In the genomic region with DNA sequence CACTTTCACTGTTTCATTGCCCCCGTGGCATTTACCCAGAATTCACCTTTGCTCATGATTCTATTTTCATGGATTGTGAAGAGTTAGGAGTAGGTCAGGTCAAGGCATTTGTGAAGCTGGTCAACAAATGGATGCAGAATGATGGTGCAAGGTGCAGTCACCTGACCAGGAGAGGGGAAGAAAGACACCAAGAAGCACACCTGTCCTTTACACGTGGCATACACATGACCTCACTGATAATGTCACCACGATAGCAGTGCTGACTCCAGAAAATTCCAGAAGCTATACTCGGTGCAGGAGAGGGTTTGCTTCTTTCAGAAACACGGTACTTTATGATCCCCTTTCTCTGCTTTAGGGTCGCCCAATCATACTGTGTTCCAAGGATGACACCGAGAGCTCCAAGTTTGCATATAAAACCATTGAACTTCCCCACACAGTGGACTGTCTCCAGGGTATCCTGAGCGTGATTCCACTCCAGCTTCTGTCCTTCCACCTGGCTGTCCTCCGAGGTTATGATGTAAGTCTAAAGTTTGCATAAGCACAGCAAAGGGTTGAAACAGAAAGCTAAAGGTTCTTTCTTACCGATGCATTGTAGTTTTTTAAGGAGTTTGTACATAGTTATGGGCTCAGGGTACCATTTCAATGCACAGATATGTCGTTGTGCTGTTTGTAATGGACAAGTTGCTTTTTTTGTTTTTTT, we compare ENCODE assay signal across 23 mouse cellular contexts. TPM values are rescaled to one million over a fixed set of nuclear protein-coding genes. Genes with fewer than 3 reads are reported as not detected.
A peak's percentile ranks its signal among the peaks of the same experiment; 100 is the strongest.
DNase-seq lines count a peak whose midpoint lies in the region; ATAC-seq and TF ChIP-seq lines count a peak whose summit lies in the region.
"Had no signal": no experiment of that assay in that cellular context is flagged by ENCODE, and none has a peak within 500 bp of the region (broad histone marks: within the 10 kb centered on the region; RNA-seq: fewer than 3 reads in every experiment).

No protein-coding gene starts in this region.

- no peak overlapping the region for H3K27ac ChIP-seq in heart, embryonic 15.5 days
- H3K27ac ChIP-seq in heart, embryonic 10.5 days, result no peak overlapping the region
- peak overlapping the region; percentile 63 for H3K27ac ChIP-seq in intestine, postnatal 0 days (ENCODE audit: low read depth, low read length)
- H3K27ac ChIP-seq in intestine, embryonic 16.5 days (ENCODE audit: low read length), result no peak overlapping the region
- H3K27ac ChIP-seq in small intestine, adult 2 months (ENCODE audit: insufficient read depth, low read depth, low read length), result peak overlapping the region; percentile 33; the same call in 1 of the 2 replicates
- H3K27ac ChIP-seq: embryonic facial prominence, embryonic 10.5 days; embryonic facial prominence, embryonic 12.5 days; forebrain, embryonic 13.5 days; forebrain, embryonic 15.5 days had no signal

- no peaks in the 10 kb centered on the region for H3K27me3 ChIP-seq in heart, embryonic 15.5 days
- no peaks in the 10 kb centered on the region for H3K27me3 ChIP-seq in heart, embryonic 10.5 days (ENCODE audit: insufficient read depth, poor library complexity, severe bottlenecking)
- no peaks in the 10 kb centered on the region for H3K27me3 ChIP-seq in intestine, postnatal 0 days (replicated peaks; ENCODE audit: control insufficient read depth, insufficient read depth, low read length)
- no peaks in the 10 kb centered on the region for H3K27me3 ChIP-seq in intestine, embryonic 16.5 days (replicated peaks; ENCODE audit: control insufficient read depth, insufficient read depth, low read length)
- H3K27me3 ChIP-seq in small intestine, adult 2 months (ENCODE audit: control insufficient read depth, insufficient read depth, low read length), result no peaks in the 10 kb centered on the region
- H3K27me3 ChIP-seq: CH12.LX; embryonic facial prominence, embryonic 12.5 days; forebrain, embryonic 13.5 days; forebrain, embryonic 15.5 days had no signal

- peaks cover 9% of the 10 kb centered on the region; the same call in 1 of the 2 replicates for H3K36me3 ChIP-seq in heart, embryonic 15.5 days
- peaks cover 61% of the 10 kb centered on the region for H3K36me3 ChIP-seq in heart, embryonic 10.5 days
- H3K36me3 ChIP-seq in intestine, postnatal 0 days (ENCODE audit: control insufficient read depth, insufficient read depth), result no peaks in the 10 kb centered on the region
- H3K36me3 ChIP-seq in intestine, embryonic 16.5 days (ENCODE audit: control insufficient read depth, insufficient read depth, low read length), result no peaks in the 10 kb centered on the region
- H3K36me3 ChIP-seq in small intestine, adult 2 months (ENCODE audit: control insufficient read depth, insufficient read depth, low read length), result no peaks in the 10 kb centered on the region
- H3K36me3 ChIP-seq: G1E had no signal

- H3K4me2 ChIP-seq in heart, embryonic 15.5 days, result no peak overlapping the region
- no peak overlapping the region for H3K4me2 ChIP-seq in intestine, postnatal 0 days (replicated peaks; ENCODE audit: low read depth)
- no peak overlapping the region for H3K4me2 ChIP-seq in intestine, embryonic 16.5 days (ENCODE audit: low read depth, low read length)
- H3K4me2 ChIP-seq: embryonic facial prominence, embryonic 12.5 days; forebrain, embryonic 13.5 days; forebrain, embryonic 15.5 days had no signal

- H3K4me3 ChIP-seq in heart, embryonic 15.5 days, result no peak overlapping the region
- H3K4me3 ChIP-seq in heart, embryonic 10.5 days, result no peak overlapping the region
- H3K4me3 ChIP-seq in intestine, postnatal 0 days (ENCODE audit: low read depth, low read length), result no peak overlapping the region
- H3K4me3 ChIP-seq in intestine, embryonic 16.5 days (ENCODE audit: low read length), result no peak overlapping the region
- no peak overlapping the region for H3K4me3 ChIP-seq in small intestine, adult 2 months (ENCODE audit: low read depth, low read length)
- H3K4me3 ChIP-seq: embryonic facial prominence, embryonic 10.5 days; embryonic facial prominence, embryonic 12.5 days; forebrain, embryonic 13.5 days; forebrain, embryonic 15.5 days had no signal

- no peak overlapping the region for H3K9ac ChIP-seq in heart, embryonic 15.5 days
- no peak overlapping the region for H3K9ac ChIP-seq in intestine, postnatal 0 days (ENCODE audit: low read depth, low read length)
- H3K9ac ChIP-seq in intestine, embryonic 16.5 days (ENCODE audit: low read depth, low read length), result no peak overlapping the region
- H3K9ac ChIP-seq: embryonic facial prominence, embryonic 12.5 days; forebrain, embryonic 13.5 days; forebrain, embryonic 15.5 days had no signal

- no peaks in the 10 kb centered on the region for H3K9me3 ChIP-seq in heart, embryonic 15.5 days (replicated peaks)
- no peaks in the 10 kb centered on the region for H3K9me3 ChIP-seq in heart, embryonic 10.5 days
- H3K9me3 ChIP-seq in intestine, postnatal 0 days (ENCODE audit: control insufficient read depth), result no peaks in the 10 kb centered on the region
- no peaks in the 10 kb centered on the region for H3K9me3 ChIP-seq in intestine, embryonic 16.5 days (ENCODE audit: control insufficient read depth, low read length)
- H3K9me3 ChIP-seq: embryonic facial prominence, embryonic 10.5 days; embryonic facial prominence, embryonic 12.5 days; forebrain, embryonic 13.5 days; forebrain, embryonic 15.5 days; G1E had no signal

- H3K4me1 ChIP-seq in heart, embryonic 15.5 days (replicated peaks), result no peaks in the 10 kb centered on the region
- H3K4me1 ChIP-seq in heart, embryonic 10.5 days, result peaks cover 10% of the 10 kb centered on the region; the same call in 1 of the 2 replicates
- no peaks in the 10 kb centered on the region for H3K4me1 ChIP-seq in intestine, postnatal 0 days (replicated peaks; ENCODE audit: control insufficient read depth, insufficient read depth, low read length)
- H3K4me1 ChIP-seq in intestine, embryonic 16.5 days (ENCODE audit: control insufficient read depth, insufficient read depth, low read length), result no peaks in the 10 kb centered on the region
- peaks cover 8% of the 10 kb centered on the region; the same call in 1 of the 2 replicates for H3K4me1 ChIP-seq in small intestine, adult 2 months (ENCODE audit: control insufficient read depth, insufficient read depth, insufficient read length, low read length)
- H3K4me1 ChIP-seq: embryonic facial prominence, embryonic 12.5 days; forebrain, embryonic 15.5 days had no signal

- no peak for DNase-seq in heart, embryonic 10.5 days (ENCODE audit: low spot score)
- DNase-seq: adrenal gland, adult 8-10 months; adrenal gland, postnatal 14 days; adrenal gland, postnatal 36 days; B cell, adult 2 months; cerebellum, adult 11-12 months; cerebellum, adult 2 months; cerebellum, adult 9-10 months; cerebellum, postnatal 10 days; cerebellum, postnatal 25 days had no signal

- TF ChIP-seq POLR2A in small intestine, adult 2 months (IDR thresholded peaks at IDR 0.05; ENCODE audit: low read depth, low read length), result no peak

- 88% methylated on average over 11 of the region's 11 CpGs for WGBS in heart, embryonic 15.5 days
- 87% methylated on average over 11 of the region's 11 CpGs for WGBS in heart, embryonic 10.5 days
- WGBS in intestine, postnatal 0 days, result 68% methylated on average over 11 of the region's 11 CpGs
- WGBS in intestine, embryonic 16.5 days, result 89% methylated on average over 11 of the region's 11 CpGs
- WGBS in small intestine, adult 2 months, result 57% methylated on average over 11 of the region's 11 CpGs

- ATAC-seq in heart, embryonic 15.5 days (replicated peaks; ENCODE audit: insufficient number of reproducible peaks, insufficient read depth, low FRiP score, low read depth), result 0 out of 2 replicates have a peak, but pooled peaks have one; percentile 20
- peak; percentile 85 for ATAC-seq in intestine, postnatal 0 days
- ATAC-seq in intestine, embryonic 16.5 days, result no peak
- ATAC-seq: activated CD4-positive, CD25-positive, alpha-beta regulatory T cell, adult 4 months; CD4-positive, CD25-positive, alpha-beta regulatory T cell, adult 4 months; forebrain, embryonic 13.5 days; forebrain, embryonic 15.5 days; Patski had no signal

- TF ChIP-seq CTCF in intestine, postnatal 0 days (IDR thresholded peaks at IDR 0.05; ENCODE audit: low read depth), result no peak
- no peak for TF ChIP-seq CTCF in small intestine, adult 2 months (IDR thresholded peaks at IDR 0.05; ENCODE audit: extremely low read depth, insufficient read length, insufficient replicate concordance, low read depth, low read length)

RNA-seq across cellular contexts. Expression of a gene that starts 11.1 kb away (rescaled TPM):
- 31.1 and 33.0 TPM in 2 replicates for polyA plus RNA-seq in heart, embryonic 15.5 days (2015; fragmentation: Nextera tagmentation; extraction: Ambion mirVana)
- polyA plus RNA-seq in heart, embryonic 10.5 days (2016; fragmentation: Nextera tagmentation; extraction: Ambion mirVana), result 30.2 and 31.5 TPM in 2 replicates
- 21.7 and 22.0 TPM in 2 replicates for polyA plus RNA-seq in intestine, postnatal 0 days (2015; fragmentation: Nextera tagmentation; extraction: Ambion mirVana)
- polyA plus RNA-seq in intestine, embryonic 16.5 days (2015; fragmentation: Nextera tagmentation; extraction: Ambion mirVana), result 26.6 and 27.8 TPM in 2 replicates
- polyA plus RNA-seq in small intestine, adult 2 months (2012; rRNA removed), result 4.4 and 6.4 TPM in 2 replicates

RNA-seq across cellular contexts. Expression of a gene that starts 41.4 kb away (rescaled TPM):
- polyA plus RNA-seq in heart, embryonic 15.5 days (2015; fragmentation: Nextera tagmentation; extraction: Ambion mirVana), result 10.3 and 11.7 TPM in 2 replicates
- polyA plus RNA-seq in heart, embryonic 10.5 days (2016; fragmentation: Nextera tagmentation; extraction: Ambion mirVana), result 21.3 and 24.5 TPM in 2 replicates
- 1.7 and 2.8 TPM in 2 replicates for polyA plus RNA-seq in intestine, postnatal 0 days (2015; fragmentation: Nextera tagmentation; extraction: Ambion mirVana)
- polyA plus RNA-seq in intestine, embryonic 16.5 days (2015; fragmentation: Nextera tagmentation; extraction: Ambion mirVana), result 5.8 and 6.4 TPM in 2 replicates
- 0.48 and 0.71 TPM in 2 replicates for polyA plus RNA-seq in small intestine, adult 2 months (2012; rRNA removed)
- polyA plus RNA-seq: G1E had no signal

Comparison
In these comparisons a context has a peak if more than half of its experiments do, and no peak if none do; other contexts are left out.
1. H3K27ac ChIP-seq: peak in intestine, postnatal 0 days (single experiment) and small intestine, adult 2 months (single experiment); none in heart, embryonic 15.5 days (single experiment), heart, embryonic 10.5 days (single experiment) and intestine, embryonic 16.5 days (single experiment).